Mouse (Mus musculus) limb, embryonic 14.5 days (tissue): ENCODE data around the gene Traf6. TPM values are rescaled to one million over a fixed set of nuclear protein-coding genes. Genes with fewer than 3 reads are reported as not detected.

Source experiments
- ATAC-seq: fragments of 200-750 bp; cut with Nextera tagmentation; 2 replicates; pipeline ENCODE4 v1.8.0; 2017; ENCODE audit warnings: low read depth, moderate number of reproducible peaks, moderate TSS enrichment; ENCODE audit not compliant: low FRiP score
- DNase-seq: peaks from one replicate; pipeline ENCODE4 v3.0.0-alpha.2; 2015; ENCODE audit warnings: low spot score
- H3K27ac ChIP-seq: fragments of 300-500 bp; sonication (generic); replicated peaks from 2 replicates; pipeline ENCODE4 v1.5.1; 2014; ENCODE audit warnings: low read depth, mild to moderate bottlenecking, low read length, moderate library complexity, mixed read lengths
- H3K27me3 ChIP-seq: fragments of 300-500 bp; sonication (generic); 2 replicates; pipeline ENCODE4 v1.6.1; 2014; ENCODE audit warnings: low read length, mixed read lengths; ENCODE audit not compliant: control insufficient read depth, insufficient read depth
- H3K36me3 ChIP-seq: fragments of 300-500 bp; sonication (generic); 2 replicates; pipeline ENCODE4 v1.6.1; 2014; ENCODE audit warnings: mild to moderate bottlenecking, low read length, moderate library complexity, mixed read lengths; ENCODE audit not compliant: control insufficient read depth, insufficient read depth
- H3K4me1 ChIP-seq: fragments of 300-500 bp; sonication (generic); 2 replicates; pipeline ENCODE4 v1.6.1; 2014; ENCODE audit warnings: antibody characterized with exemption, low read length, mixed read lengths; ENCODE audit not compliant: control insufficient read depth, insufficient read depth
- H3K4me2 ChIP-seq: fragments of 300-500 bp; sonication (generic); replicated peaks from 2 replicates; pipeline ENCODE4 v1.6.1; 2014; ENCODE audit warnings: low read depth, mild to moderate bottlenecking, low read length, moderate library complexity; ENCODE audit not compliant: severe bottlenecking
- H3K4me3 ChIP-seq: fragments of 300-500 bp; sonication (generic); replicated peaks from 2 replicates; pipeline ENCODE4 v1.5.1; 2014; ENCODE audit warnings: low read length
- H3K9ac ChIP-seq: fragments of 300-500 bp; sonication (generic); 2 replicates; pipeline ENCODE4 v1.6.1; 2014; ENCODE audit warnings: mild to moderate bottlenecking, low read depth, low read length, moderate library complexity; ENCODE audit not compliant: severe bottlenecking
- H3K9me3 ChIP-seq: fragments of 300-500 bp; sonication (generic); 2 replicates; pipeline ENCODE4 v1.6.1; 2016; ENCODE audit warnings: low read length; ENCODE audit not compliant: control insufficient read depth
- POLR2A ChIP-seq: fragments of 200-500 bp; IDR thresholded peaks from 2 replicates; pipeline ENCODE4 v1.8.0; 2012; ENCODE audit warnings: inconsistent platforms, mild to moderate bottlenecking, moderate library complexity, borderline replicate concordance; ENCODE audit not compliant: insufficient read depth, insufficient read length; ENCODE audit errors: extremely low read depth
- WGBS: fragments of 180-500 bp; shearing (Covaris S2); extraction: QIAGEN DNeasy Blood & Tissue Kit; methylation state at CpG from one replicate; pipeline ENCODE4 v1.1.7; 2014; 5-methylcytosine and 5-hydroxymethylcytosine counted together
- polyA plus RNA-seq, 2 experiments: library from polyadenylated mRNA; depleted of rRNA in 1 of 2; stranded (reverse) in 1 of 2; unstranded in 1 of 2; fragments of >200 nt; fragmentation: Nextera tagmentation in 1 of 2; extraction: Ambion mirVana in 1 of 2; gene quantifications; 2 replicates each; pipeline versions ENCODE4 v1.2.1 to v1.2.3; 2012 to 2014

Gene Traf6
- polyA plus RNA-seq, 2 experiments: 13.2 to 13.8 TPM

- Histone ChIP-seq H3K36me3 (no peaks in the 10 kb centered on the region), H3K4me3 (no peak within 1 kb of the TSS; the same call in 1 of the 2 replicates), H3K9ac (0 out of 2 replicates have a peak within 1 kb of the TSS, but pooled peaks have one; percentile 21), H3K4me2 (no peak within 1 kb of the TSS), H3K27ac (peak within 1 kb of the TSS; percentile 59), H3K9me3 (no peaks in the 10 kb centered on the region), H3K27me3 (no peaks in the 10 kb centered on the region), H3K4me1 (peaks cover 7% of the 10 kb centered on the region; the same call in 1 of the 2 replicates)
- no peak for TF ChIP-seq POLR2A
- ATAC-seq (peak; percentile 28), DNase-seq (no peak)
- WGBS: 23% methylated on average over 8 of the region's 8 CpGs
Measured at GRCm38 (mm10) chr2:101649114-101649671, 29.0 kb upstream of the Traf6 start, which contains the start of the genes Rag1 and B230118H07Rik. Gene Rag1 (minus strand): TSS chr2:101649501. Gene B230118H07Rik (minus strand): TSS chr2:101649532.

- Histone ChIP-seq H3K27me3 (no peaks in the 10 kb centered on the region), H3K27ac (no peak overlapping the region), H3K36me3 (no peaks in the 10 kb centered on the region), H3K4me3 (no peak overlapping the region), H3K4me1 (peaks cover 7% of the 10 kb centered on the region; the same call in 1 of the 2 replicates), H3K9me3 (no peaks in the 10 kb centered on the region), H3K4me2 (no peak overlapping the region), H3K9ac (no peak overlapping the region)
- WGBS: 79% methylated on average over 1 of the region's 1 CpGs
- no peak for TF ChIP-seq POLR2A
- DNase-seq: no peak
- ATAC-seq: no peak
Measured at GRCm38 (mm10) chr2:101650446-101650845, 27.8 kb upstream of the Traf6 start.

GRCm38 (mm10) chr2:101652204-101652920, 25.9 kb upstream of the Traf6 start:
- no peak for DNase-seq
- Histone ChIP-seq H3K9me3 (no peaks in the 10 kb centered on the region), H3K27ac (no peak overlapping the region), H3K9ac (peak overlapping the region; percentile 29; the same call in 1 of the 2 replicates), H3K4me3 (peak overlapping the region; percentile 28), H3K4me1 (peaks cover 7% of the 10 kb centered on the region; the same call in 1 of the 2 replicates), H3K4me2 (peak overlapping the region; percentile 58), H3K27me3 (no peaks in the 10 kb centered on the region), H3K36me3 (no peaks in the 10 kb centered on the region)
- WGBS: 35% methylated on average over 14 of the region's 14 CpGs
- ATAC-seq: peak; percentile 18; the same call in 1 of the 2 replicates
- no peak for TF ChIP-seq POLR2A

GRCm38 (mm10) chr2:101652921-101653597, 25.2 kb upstream of the Traf6 start:
- peak overlapping the region; percentile 58 for H3K4me2 ChIP-seq
- peak overlapping the region; percentile 29; the same call in 1 of the 2 replicates for H3K9ac ChIP-seq
- no peaks in the 10 kb centered on the region for H3K9me3 ChIP-seq
- no peaks in the 10 kb centered on the region for H3K36me3 ChIP-seq
- no peaks in the 10 kb centered on the region for H3K27me3 ChIP-seq
- no peak overlapping the region for H3K27ac ChIP-seq
- WGBS: 13% methylated on average over 14 of the region's 14 CpGs
- H3K4me1 ChIP-seq: peaks cover 7% of the 10 kb centered on the region; the same call in 1 of the 2 replicates
- ATAC-seq: peak; percentile 69; the same call in 1 of the 2 replicates
- DNase-seq: peak; percentile 69
- peak overlapping the region; percentile 28 for H3K4me3 ChIP-seq
- TF ChIP-seq POLR2A: no peak

GRCm38 (mm10) chr2:101660536-101660935, 17.7 kb upstream of the Traf6 start:
- Histone ChIP-seq H3K9ac (no peak overlapping the region), H3K4me1 (no peaks in the 10 kb centered on the region), H3K27ac (no peak overlapping the region), H3K4me2 (no peak overlapping the region), H3K9me3 (no peaks in the 10 kb centered on the region), H3K4me3 (no peak overlapping the region), H3K27me3 (no peaks in the 10 kb centered on the region), H3K36me3 (no peaks in the 10 kb centered on the region)
- DNase-seq: no peak
- no peak for ATAC-seq
- TF ChIP-seq POLR2A: no peak
- WGBS: 74% methylated on average over 2 of the region's 2 CpGs
